Mouse (Mus musculus): ENCODE data around the gene Kctd15. TPM values are rescaled to one million over a fixed set of nuclear protein-coding genes. Genes with fewer than 3 reads are reported as not detected.

The Kctd15 gene
- 10 to 100 TPM; 10.5 to 12.8 (median 11.6) TPM for total RNA-seq (2022)

- no peak for DNase-seq (ENCODE audit: low spot score in 2 of 2)
Observed at GRCm38 (mm10) chr7:34656632-34657031, at the start of gene Kctd15. Kctd15 (minus strand) TSS chr7:34656732.

DNA sequence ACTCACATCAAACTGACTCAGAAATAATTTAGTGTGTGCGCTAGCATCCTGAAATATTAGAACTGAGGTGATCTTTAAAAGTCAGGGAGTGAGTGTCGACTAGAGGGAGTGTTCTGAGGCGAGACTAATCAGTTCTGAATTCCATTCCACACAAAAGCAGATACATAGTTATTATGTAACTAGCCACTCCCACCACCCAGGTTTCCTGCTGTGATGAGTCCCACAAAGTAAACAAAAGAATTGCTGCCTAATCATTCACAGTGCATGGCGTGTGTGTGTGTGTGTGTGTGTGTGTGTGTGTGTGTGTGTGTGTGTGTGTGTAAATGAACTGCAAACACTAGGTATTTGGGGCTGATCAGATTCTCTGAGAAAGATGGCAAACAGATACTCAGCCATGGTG lies 47.9 kb upstream of the Kctd15 start:
- DNase-seq (ENCODE audit: low spot score in 2 of 2), result no peak

- DNase-seq (ENCODE audit: low spot score in 2 of 2), result no peak
Observed at GRCm38 (mm10) chr7:34703437-34703836, 46.9 kb upstream of the Kctd15 start.

- peak in 1 of 2 experiments; percentile 44 for DNase-seq (ENCODE audit: low spot score in 2 of 2)
Observed at GRCm38 (mm10) chr7:34702718-34703351, 46.3 kb upstream of the Kctd15 start.

DNA sequence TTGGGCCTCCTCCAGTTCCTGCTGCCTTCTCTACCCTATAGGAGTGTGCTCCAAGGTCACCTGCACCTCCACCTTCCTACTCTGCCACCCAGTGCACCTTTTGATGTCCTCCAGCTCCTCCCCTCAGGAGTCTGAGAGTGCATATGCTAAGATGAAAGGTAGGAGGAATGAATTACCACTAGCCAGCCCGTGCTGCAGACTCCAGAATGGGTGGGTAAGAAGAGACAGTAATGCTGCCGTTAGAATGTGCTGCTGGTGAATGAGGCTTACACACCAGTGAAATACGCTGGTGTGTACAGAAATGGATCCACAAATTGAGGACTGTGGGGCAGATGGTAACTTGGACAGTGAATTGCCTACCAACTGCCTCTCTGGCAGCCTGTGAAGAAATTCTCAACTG lies 43.4 kb upstream of the Kctd15 start:
- no peak for DNase-seq (ENCODE audit: low spot score in 2 of 2)

DNA sequence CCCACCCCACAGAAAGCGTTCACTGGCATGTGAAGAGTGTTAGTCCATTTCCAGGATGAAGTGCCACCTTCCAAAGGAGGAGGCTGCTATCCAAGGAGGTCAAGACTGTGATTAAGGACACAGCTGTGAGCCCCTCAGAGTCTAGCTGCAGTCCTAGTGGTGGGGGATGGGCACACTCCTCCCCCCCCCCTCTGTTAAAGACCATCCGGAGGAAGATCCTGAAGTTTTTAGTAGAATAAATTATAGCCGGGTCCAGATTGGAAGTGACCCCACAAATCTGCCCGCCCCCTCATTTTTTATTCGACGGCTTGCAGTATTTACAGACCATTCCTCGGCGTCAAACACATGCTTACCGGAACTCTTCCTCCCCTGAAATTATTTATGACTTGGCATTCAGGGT lies 41.7 kb upstream of the Kctd15 start:
- no peak for DNase-seq (ENCODE audit: low spot score in 2 of 2)

DNA sequence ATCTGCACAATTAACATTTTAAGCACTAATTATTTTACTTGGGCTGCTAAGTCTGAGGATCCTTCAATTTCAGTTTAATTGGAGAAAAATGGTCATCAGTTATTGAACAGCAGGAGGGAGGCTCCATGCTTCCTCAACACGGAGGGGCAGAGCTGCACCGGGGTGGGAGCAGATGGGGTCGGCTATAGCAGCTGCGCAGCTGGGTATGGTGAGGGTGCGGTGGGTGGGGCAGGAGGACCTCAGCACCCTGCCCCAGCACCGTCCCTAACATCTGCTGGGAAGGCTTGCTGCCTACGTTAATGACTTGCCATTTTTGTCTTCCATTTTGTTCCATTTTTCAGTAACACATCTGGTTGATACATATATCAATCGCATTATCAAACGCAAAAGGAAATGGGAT lies 39.6 kb upstream of the Kctd15 start:
- DNase-seq (ENCODE audit: low spot score in 2 of 2), result no peak

DNA sequence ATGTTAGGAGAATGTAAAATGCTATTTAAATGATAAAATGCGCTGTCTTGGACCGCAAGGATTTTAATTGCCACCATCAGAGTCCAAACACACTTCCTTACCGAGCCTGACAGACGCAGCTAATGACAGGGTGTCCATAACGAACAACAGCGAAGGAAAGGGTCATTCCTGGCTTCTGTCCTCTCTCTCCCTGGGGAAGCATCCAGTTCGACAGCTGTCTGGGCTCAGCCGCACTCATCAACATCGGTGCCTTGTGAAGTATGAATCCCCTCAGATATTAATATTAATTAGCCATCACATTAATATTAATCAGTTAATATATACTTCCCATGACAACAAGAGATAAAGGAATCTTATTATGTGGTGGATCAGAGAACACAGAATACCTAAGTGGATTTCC lies 38.4 kb upstream of the Kctd15 start:
- DNase-seq (ENCODE audit: low spot score in 2 of 2), result no peak

DNA sequence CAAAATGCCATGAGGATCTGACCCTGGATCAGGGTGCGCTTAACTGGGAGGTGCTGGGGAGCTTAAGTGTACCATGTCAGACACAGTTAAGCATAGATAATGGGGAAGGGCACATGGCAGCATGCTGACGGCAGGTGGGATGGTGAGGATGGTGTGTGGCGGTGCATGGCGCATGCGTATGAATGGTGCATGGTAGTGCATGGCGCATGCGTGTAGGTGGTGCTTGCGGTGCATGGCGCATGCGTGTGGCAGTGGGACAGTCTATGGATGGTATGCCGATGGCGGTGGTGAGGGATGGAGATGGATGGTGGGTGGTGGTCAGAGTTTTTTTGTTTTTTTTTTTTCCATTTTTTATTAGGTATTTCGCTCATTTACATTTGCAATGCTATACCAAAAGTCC lies 37.4 kb upstream of the Kctd15 start:
- no peak for DNase-seq (ENCODE audit: low spot score in 2 of 2)

GRCm38 (mm10) chr7:34693072-34693471 lies 36.5 kb upstream of the Kctd15 start:
- DNase-seq (ENCODE audit: low spot score in 2 of 2), result no peak

GRCm38 (mm10) chr7:34690111-34690510 lies 33.6 kb upstream of the Kctd15 start:
- no peak for DNase-seq (ENCODE audit: low spot score in 2 of 2)

- DNase-seq (ENCODE audit: low spot score in 2 of 2), result no peak
Observed at GRCm38 (mm10) chr7:34689028-34689427, 32.5 kb upstream of the Kctd15 start.

- no peak for DNase-seq (ENCODE audit: low spot score in 2 of 2)
Observed at GRCm38 (mm10) chr7:34685801-34686200, 29.3 kb upstream of the Kctd15 start.

DNA sequence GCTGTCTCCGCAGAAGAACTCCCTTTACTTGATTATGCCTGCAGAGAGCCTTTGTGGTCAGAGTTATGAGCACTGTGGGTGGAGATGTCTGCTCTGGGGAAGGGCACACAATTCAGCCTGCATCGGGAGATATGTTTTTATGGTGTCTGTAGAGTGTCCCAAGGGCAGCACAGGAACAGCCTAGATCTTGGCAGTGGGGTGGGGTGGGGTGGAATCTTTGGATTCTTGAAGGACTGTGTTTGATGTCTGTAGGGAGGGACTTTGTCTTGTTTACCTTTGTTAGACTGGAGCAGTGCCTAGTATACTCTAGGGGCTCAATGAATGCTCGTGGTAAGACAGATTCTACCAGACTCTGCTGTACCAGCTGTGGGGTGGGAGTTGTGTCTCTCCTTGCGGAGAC lies 28.6 kb upstream of the Kctd15 start:
- no peak for DNase-seq (ENCODE audit: low spot score in 2 of 2)

GRCm38 (mm10) chr7:34680771-34681421 lies 24.4 kb upstream of the Kctd15 start:
- DNase-seq (ENCODE audit: low spot score in 2 of 2), result no peak

DNA sequence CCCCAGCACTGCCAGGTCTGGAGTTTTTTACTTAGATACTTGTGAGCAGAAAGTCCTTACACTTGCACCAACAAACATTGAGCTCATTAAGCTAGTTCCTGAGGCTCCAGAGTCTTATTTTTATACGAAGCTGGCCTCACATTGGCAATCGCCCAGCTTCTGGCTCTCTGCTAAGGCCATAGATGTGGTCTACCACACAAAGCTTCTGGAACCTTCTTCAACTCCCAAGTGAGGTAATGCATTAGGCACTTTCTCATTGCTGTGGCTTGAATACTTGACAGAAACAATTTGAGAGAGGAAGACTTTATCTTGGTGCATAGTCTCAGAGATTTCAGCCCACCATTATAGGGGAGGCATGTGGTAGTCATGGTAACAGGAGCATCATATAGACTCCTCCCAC lies 23.4 kb upstream of the Kctd15 start:
- no peak for DNase-seq (ENCODE audit: low spot score in 2 of 2)

GRCm38 (mm10) chr7:34675831-34676514 lies 19.4 kb upstream of the Kctd15 start:
- DNase-seq (ENCODE audit: low spot score in 2 of 2), result peak; percentile 38 to 69

DNA sequence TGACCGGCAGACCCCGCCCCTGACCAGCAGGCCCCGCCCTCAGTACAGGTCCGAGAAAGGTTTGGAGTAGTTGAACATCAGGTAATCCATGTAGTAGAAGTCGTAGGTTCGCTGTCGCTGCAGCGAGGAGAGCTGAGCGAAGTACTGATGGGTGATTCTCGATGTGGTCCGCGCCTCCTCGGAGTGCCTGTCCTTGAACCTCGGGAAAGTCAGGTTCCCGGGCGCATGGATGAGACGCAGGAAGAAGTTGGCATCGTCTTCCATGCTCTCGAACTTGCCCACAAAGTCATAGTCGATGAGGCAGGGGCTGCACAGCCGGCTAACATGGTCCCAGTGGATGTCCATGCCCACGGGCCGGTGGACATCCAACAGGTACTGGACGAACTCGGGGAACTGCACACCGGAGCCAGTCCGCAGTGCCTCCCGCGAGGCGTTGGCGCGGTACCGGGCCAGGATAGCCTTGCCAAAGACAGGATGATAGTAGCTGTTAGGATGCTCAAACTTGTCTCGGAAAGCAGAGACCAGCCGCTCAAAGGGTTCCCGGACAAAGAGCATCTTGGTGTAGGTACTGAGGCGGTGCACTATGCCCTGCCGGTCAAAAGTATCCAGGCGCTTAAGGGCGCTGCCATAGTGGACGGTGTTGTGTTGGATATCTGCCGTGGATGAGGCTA lies 18.7 kb upstream of the Kctd15 start:
- no peak for DNase-seq (ENCODE audit: low spot score in 2 of 2)

GRCm38 (mm10) chr7:34672916-34673315 lies 16.4 kb upstream of the Kctd15 start:
- DNase-seq (ENCODE audit: low spot score in 2 of 2), result no peak

GRCm38 (mm10) chr7:34671911-34672310 lies 15.4 kb upstream of the Kctd15 start:
- peak; percentile 62 to 87 for DNase-seq (ENCODE audit: low spot score in 2 of 2)

DNA sequence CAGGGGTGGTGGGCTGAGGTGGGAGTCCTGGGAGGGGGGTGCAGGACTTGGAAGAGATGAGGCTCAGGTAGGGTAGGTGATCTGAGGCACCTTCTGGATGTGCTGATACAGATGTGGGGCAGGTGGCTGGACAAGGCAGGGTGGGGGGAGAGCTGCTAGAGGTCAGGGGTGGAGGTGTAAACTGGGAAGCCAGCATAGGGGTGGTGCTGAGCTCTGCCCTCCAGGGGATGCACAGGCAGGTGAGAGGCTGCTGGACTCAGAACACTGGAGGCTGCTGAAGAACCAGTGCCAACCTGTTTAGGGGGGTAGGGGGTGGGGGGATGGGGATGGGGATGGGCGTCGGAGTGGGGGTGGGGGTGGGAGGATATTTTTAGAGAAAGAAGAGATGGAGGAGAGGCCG lies 14.2 kb upstream of the Kctd15 start:
- no peak for DNase-seq (ENCODE audit: low spot score in 2 of 2)

DNA sequence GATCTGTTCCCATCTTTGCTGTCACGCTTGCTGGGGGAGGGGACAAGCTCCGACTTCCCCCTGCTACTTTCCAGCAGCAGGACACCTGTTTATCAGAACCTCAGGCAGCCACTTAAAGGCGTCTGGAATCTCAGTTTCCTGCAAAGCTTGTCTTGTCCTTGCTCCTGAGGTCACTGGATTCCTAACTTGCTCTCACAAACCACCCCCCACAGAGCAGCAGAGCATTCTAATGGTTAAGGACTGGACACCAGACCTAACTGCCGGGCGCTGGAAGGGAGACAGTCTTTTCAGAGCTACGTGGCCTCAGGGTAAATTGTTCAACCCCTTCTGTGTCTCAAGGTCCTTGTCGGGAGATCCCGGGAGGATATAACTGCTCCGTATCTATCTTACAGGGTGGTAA lies 12.8 kb upstream of the Kctd15 start:
- DNase-seq (ENCODE audit: low spot score in 2 of 2), result no peak

All from left cerebral cortex, adult 8-10 months (tissue).